Mouse (Mus musculus): ENCODE measurements around the gene Apod. TPM values are rescaled to one million over a fixed set of nuclear protein-coding genes. Genes with fewer than 3 reads are reported as not detected.

Gene Apod
- polyA plus RNA-seq, 2 experiments, result 40.8 to 69.9 TPM

DNA sequence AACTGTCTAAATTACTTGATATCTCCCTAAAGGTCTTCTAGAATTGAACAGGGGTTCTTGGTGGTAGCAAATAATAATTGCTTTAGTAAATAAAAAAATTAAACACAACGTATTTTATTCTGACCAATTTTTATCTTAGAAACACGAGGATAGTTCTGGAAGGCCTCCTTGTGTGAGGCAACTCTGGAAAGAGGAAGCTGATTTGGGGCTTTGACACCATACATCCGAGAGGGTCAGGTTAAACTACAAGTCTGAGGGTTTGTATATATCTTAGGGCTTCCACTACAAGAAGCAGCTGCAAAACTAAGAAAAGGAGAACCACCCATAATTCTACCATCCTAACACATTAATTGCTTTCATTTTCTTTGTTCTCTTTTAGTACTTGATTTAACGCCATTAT, 20.8 kb downstream of the Apod start:
- peaks cover 4% of the 10 kb centered on the region; the same call in 1 of the 2 replicates for H3K4me1 ChIP-seq (ENCODE audit: control insufficient read depth, insufficient read depth, low read length)
- H3K27me3 ChIP-seq (ENCODE audit: control insufficient read depth, insufficient read depth, low read length), result no peaks in the 10 kb centered on the region
- H3K9ac ChIP-seq (ENCODE audit: low read depth, low read length, severe bottlenecking), result no peak overlapping the region
- no peaks in the 10 kb centered on the region for H3K9me3 ChIP-seq (ENCODE audit: control insufficient read depth, low read length)
- no peaks in the 10 kb centered on the region for H3K36me3 ChIP-seq (ENCODE audit: control insufficient read depth, insufficient read depth, low read length)
- 69% methylated on average over 4 of the region's 4 CpGs for WGBS
- no peak overlapping the region for H3K27ac ChIP-seq (replicated peaks; ENCODE audit: low read depth, low read length)
- no peak for DNase-seq (ENCODE audit: low spot score)
- ATAC-seq (ENCODE audit: low FRiP score, low read depth), result no peak
- H3K4me2 ChIP-seq (replicated peaks; ENCODE audit: low read depth, low read length, severe bottlenecking), result no peak overlapping the region
- H3K4me3 ChIP-seq (replicated peaks; ENCODE audit: low read length), result no peak overlapping the region
- TF ChIP-seq POLR2A (IDR thresholded peaks at IDR 0.05; ENCODE audit: borderline replicate concordance, extremely low read depth, insufficient read depth, insufficient read length), result no peak

DNA sequence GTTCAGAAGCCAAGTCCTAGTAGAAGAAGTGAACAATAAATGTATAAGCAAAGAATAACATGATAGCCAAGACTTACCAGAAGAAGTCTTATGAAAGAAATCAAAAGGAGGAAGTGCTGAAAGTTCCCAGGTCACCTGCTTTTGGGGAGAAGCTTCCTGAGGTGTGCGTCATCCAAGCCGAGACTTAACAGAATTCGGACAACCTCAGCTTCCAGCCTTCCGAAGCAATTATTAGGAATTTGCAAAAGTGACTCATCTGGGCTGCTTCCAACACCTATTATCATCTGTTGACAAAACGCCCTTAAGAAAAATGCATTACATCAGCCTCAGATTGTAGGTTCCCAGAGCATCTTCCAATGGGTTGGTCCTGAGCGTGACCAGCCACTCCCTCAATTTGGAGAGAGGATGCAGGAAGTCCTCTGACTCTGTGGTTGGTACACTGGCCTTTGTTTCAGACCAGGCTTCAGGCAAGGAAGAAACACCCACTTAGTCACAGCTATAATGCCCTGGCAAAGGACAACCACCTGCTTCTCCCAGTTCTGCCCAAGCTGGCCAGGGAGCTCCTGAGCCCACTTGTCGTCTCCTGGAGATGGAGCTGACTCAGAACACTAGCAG, 23.8 kb downstream of the Apod start:
- Histone ChIP-seq H3K4me1 (ENCODE audit: control insufficient read depth, insufficient read depth, low read length) (peaks cover 4% of the 10 kb centered on the region; the same call in 1 of the 2 replicates), H3K4me2 (replicated peaks; ENCODE audit: low read depth, low read length, severe bottlenecking) (no peak overlapping the region), H3K9ac (ENCODE audit: low read depth, low read length, severe bottlenecking) (no peak overlapping the region), H3K27me3 (ENCODE audit: control insufficient read depth, insufficient read depth, low read length) (no peaks in the 10 kb centered on the region), H3K27ac (replicated peaks; ENCODE audit: low read depth, low read length) (no peak overlapping the region), H3K36me3 (ENCODE audit: control insufficient read depth, insufficient read depth, low read length) (no peaks in the 10 kb centered on the region), H3K4me3 (replicated peaks; ENCODE audit: low read length) (no peak overlapping the region), H3K9me3 (ENCODE audit: control insufficient read depth, low read length) (no peaks in the 10 kb centered on the region)
- no peak for DNase-seq (ENCODE audit: low spot score)
- no peak for ATAC-seq (ENCODE audit: low FRiP score, low read depth)
- 77% methylated on average over 7 of the region's 7 CpGs for WGBS
- no peak for TF ChIP-seq POLR2A (IDR thresholded peaks at IDR 0.05; ENCODE audit: borderline replicate concordance, extremely low read depth, insufficient read depth, insufficient read length)

DNA sequence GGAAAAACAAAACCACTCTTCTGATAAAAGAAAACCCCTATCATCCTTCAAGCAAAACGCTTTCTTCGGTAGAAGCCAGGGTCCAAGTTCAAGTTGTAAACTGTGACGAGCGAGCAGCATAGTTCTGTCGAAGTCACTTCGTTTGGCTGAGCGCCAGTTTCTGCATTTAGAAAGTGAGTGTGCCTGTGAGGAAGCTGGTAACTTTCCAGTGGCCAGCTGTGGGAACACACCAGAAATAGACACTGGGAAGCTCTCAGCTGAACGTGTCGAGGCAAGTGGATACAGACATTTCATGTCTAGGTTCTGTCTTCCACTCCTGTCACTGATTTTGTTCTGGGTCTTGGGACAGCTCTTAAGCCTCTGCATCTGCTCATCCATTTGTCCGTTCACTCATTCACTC, 24.3 kb downstream of the Apod start:
- H3K4me2 ChIP-seq (replicated peaks; ENCODE audit: low read depth, low read length, severe bottlenecking), result no peak overlapping the region
- H3K27me3 ChIP-seq (ENCODE audit: control insufficient read depth, insufficient read depth, low read length), result no peaks in the 10 kb centered on the region
- WGBS, result 39% methylated on average over 10 of the region's 10 CpGs
- no peaks in the 10 kb centered on the region for H3K36me3 ChIP-seq (ENCODE audit: control insufficient read depth, insufficient read depth, low read length)
- DNase-seq (ENCODE audit: low spot score) (peak; percentile 85), ATAC-seq (ENCODE audit: low FRiP score, low read depth) (peak; percentile 73)
- no peak overlapping the region for H3K9ac ChIP-seq (ENCODE audit: low read depth, low read length, severe bottlenecking)
- no peak for TF ChIP-seq POLR2A (IDR thresholded peaks at IDR 0.05; ENCODE audit: borderline replicate concordance, extremely low read depth, insufficient read depth, insufficient read length)
- H3K9me3 ChIP-seq (ENCODE audit: control insufficient read depth, low read length), result no peaks in the 10 kb centered on the region
- H3K4me1 ChIP-seq (ENCODE audit: control insufficient read depth, insufficient read depth, low read length), result peaks cover 4% of the 10 kb centered on the region; the same call in 1 of the 2 replicates
- H3K27ac ChIP-seq (replicated peaks; ENCODE audit: low read depth, low read length), result no peak overlapping the region
- H3K4me3 ChIP-seq (replicated peaks; ENCODE audit: low read length), result no peak overlapping the region

DNA sequence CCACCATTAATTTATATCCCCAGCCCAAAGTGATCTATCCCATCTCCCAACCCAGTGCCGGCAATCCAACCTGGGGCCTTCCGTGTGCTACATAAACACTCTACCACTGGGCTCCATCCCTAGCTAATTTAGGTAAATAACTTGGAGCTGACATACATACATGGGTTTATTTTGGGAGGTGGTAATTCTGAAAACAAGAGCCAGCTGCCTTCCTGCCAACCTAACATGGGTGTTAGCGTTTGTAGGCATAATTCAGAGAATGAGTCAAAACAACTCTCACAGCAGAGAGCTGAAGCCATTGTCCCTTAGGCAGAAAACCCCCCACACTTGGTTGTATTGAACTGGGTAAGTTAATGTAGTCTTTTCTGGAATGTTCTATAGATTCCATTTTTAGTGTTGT, 26.9 kb downstream of the Apod start:
- Histone ChIP-seq H3K9ac (ENCODE audit: low read depth, low read length, severe bottlenecking) (no peak overlapping the region), H3K4me3 (replicated peaks; ENCODE audit: low read length) (no peak overlapping the region), H3K27me3 (ENCODE audit: control insufficient read depth, insufficient read depth, low read length) (no peaks in the 10 kb centered on the region), H3K9me3 (ENCODE audit: control insufficient read depth, low read length) (no peaks in the 10 kb centered on the region), H3K36me3 (ENCODE audit: control insufficient read depth, insufficient read depth, low read length) (no peaks in the 10 kb centered on the region), H3K4me1 (ENCODE audit: control insufficient read depth, insufficient read depth, low read length) (peaks cover 4% of the 10 kb centered on the region; the same call in 1 of the 2 replicates), H3K4me2 (replicated peaks; ENCODE audit: low read depth, low read length, severe bottlenecking) (no peak overlapping the region), H3K27ac (replicated peaks; ENCODE audit: low read depth, low read length) (no peak overlapping the region)
- no peak for TF ChIP-seq POLR2A (IDR thresholded peaks at IDR 0.05; ENCODE audit: borderline replicate concordance, extremely low read depth, insufficient read depth, insufficient read length)
- WGBS, result 75% methylated on average over 3 of the region's 3 CpGs
- ATAC-seq (ENCODE audit: low FRiP score, low read depth) (no peak), DNase-seq (ENCODE audit: low spot score) (no peak)

DNA sequence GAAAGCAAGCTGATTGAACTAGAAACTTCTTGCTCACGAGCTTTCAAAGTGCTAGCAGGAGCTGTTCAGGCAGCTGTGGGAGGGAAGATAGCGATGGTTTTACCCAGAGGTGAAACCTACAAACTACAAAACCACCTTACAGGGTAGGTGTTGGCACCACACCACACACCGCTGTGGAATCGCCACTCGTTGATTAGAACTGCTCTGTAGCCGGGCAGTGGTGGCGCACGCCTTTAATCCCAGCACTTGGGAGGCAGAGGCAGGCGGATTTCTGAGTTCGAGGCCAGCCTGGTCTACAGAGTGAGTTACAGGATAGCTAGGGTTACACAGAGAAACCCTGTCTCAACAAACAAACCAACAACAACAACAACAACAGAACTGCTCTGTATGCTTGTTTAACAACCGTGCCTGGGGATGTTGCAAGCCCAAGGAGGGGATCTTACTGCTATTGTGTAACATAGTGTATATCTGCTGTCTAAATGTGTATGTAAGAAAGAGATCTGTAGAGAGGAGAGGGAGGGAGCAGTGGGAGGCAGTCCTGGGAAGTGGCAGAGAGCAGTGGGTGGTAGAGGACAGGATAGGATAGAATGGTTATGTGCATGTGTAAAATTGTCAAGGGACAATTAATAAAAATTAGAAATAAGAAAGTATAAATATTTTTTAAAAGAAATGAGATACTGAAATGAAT, 27.7 kb downstream of the Apod start:
- no peak overlapping the region for H3K27ac ChIP-seq (replicated peaks; ENCODE audit: low read depth, low read length)
- H3K4me1 ChIP-seq (ENCODE audit: control insufficient read depth, insufficient read depth, low read length), result peaks cover 4% of the 10 kb centered on the region; the same call in 1 of the 2 replicates
- ATAC-seq (ENCODE audit: low FRiP score, low read depth) (no peak), DNase-seq (ENCODE audit: low spot score) (no peak)
- no peak overlapping the region for H3K4me3 ChIP-seq (replicated peaks; ENCODE audit: low read length)
- TF ChIP-seq POLR2A (IDR thresholded peaks at IDR 0.05; ENCODE audit: borderline replicate concordance, extremely low read depth, insufficient read depth, insufficient read length), result no peak
- WGBS, result 93% methylated on average over 11 of the region's 11 CpGs
- H3K27me3 ChIP-seq (ENCODE audit: control insufficient read depth, insufficient read depth, low read length), result no peaks in the 10 kb centered on the region
- H3K9me3 ChIP-seq (ENCODE audit: control insufficient read depth, low read length), result no peaks in the 10 kb centered on the region
- H3K4me2 ChIP-seq (replicated peaks; ENCODE audit: low read depth, low read length, severe bottlenecking), result no peak overlapping the region
- H3K9ac ChIP-seq (ENCODE audit: low read depth, low read length, severe bottlenecking), result no peak overlapping the region
- H3K36me3 ChIP-seq (ENCODE audit: control insufficient read depth, insufficient read depth, low read length), result no peaks in the 10 kb centered on the region
